11 mouse cellular contexts compared by ENCODE assay signal in genomic region chr9:94628948-94629347, GRCm38 (mm10).
"Had no signal": no experiment of that assay in that cellular context is flagged by ENCODE, and none has a peak within 500 bp of the region (broad histone marks: within the 10 kb centered on the region; RNA-seq: fewer than 3 reads in every experiment).

No protein-coding gene starts in this region.

- H3K4me3 ChIP-seq: midbrain, embryonic 13.5 days; midbrain, embryonic 15.5 days; neural tube, embryonic 12.5 days; stomach, embryonic 15.5 days had no signal

- H3K27ac ChIP-seq: midbrain, embryonic 13.5 days; midbrain, embryonic 15.5 days; neural tube, embryonic 12.5 days; stomach, embryonic 15.5 days; stomach, postnatal 0 days had no signal

- H3K27me3 ChIP-seq: midbrain, embryonic 13.5 days; midbrain, embryonic 15.5 days; neural tube, embryonic 12.5 days; stomach, embryonic 15.5 days had no signal

- H3K9me3 ChIP-seq: midbrain, embryonic 15.5 days; neural tube, embryonic 12.5 days; stomach, embryonic 15.5 days had no signal

- H3K36me3 ChIP-seq: midbrain, embryonic 13.5 days; midbrain, embryonic 15.5 days; neural tube, embryonic 12.5 days; stomach, embryonic 15.5 days had no signal

- DNase-seq: lung, adult 18-20 months; lung, postnatal 10 days; lung, postnatal 4 days; thymus, adult 2 months; thymus, postnatal 25 days; thymus, postnatal 4 days had no signal

- H3K4me1 ChIP-seq: midbrain, embryonic 13.5 days; midbrain, embryonic 15.5 days; neural tube, embryonic 12.5 days; stomach, embryonic 15.5 days had no signal
